Mouse (Mus musculus): ENCODE measurements at regions not wholly inside any gene's neighbourhood (a gene's known extent, or its start where the extent isn't known, plus 50 kb on each side); places are given as distances from the start of the nearest gene placed in this dataset.

GRCm38 (mm10) chr1:83496888-83497287 lies 88.9 kb upstream of the Sphkap start:
- DNase-seq, result no peak

GRCm38 (mm10) chr1:83496380-83496779 lies 88.4 kb upstream of the Sphkap start:
- no peak for DNase-seq

GRCm38 (mm10) chr1:83495022-83495421 lies 87.0 kb upstream of the Sphkap start:
- DNase-seq, result peak; percentile 71 to 82

GRCm38 (mm10) chr1:83479111-83479510 lies 71.1 kb upstream of the Sphkap start:
- DNase-seq, result no peak
